Mouse (Mus musculus) spleen, adult 2 months (tissue): Measurements from ENCODE around the gene Pitpnm2.

Experiments used
- CTCF ChIP-seq: fragments of 200-500 bp; IDR thresholded peaks from 2 replicates; pipeline ENCODE4 v1.5.1; 2011; ENCODE audit warnings: mild to moderate bottlenecking, inconsistent platforms; ENCODE audit not compliant: insufficient read depth, insufficient read length, insufficient replicate concordance; ENCODE audit errors: extremely low read depth
- POLR2A ChIP-seq: fragments of 200-500 bp; IDR thresholded peaks from 2 replicates; pipeline ENCODE4 v1.6.1; 2011; ENCODE audit warnings: low read depth, low read length, inconsistent platforms

DNA sequence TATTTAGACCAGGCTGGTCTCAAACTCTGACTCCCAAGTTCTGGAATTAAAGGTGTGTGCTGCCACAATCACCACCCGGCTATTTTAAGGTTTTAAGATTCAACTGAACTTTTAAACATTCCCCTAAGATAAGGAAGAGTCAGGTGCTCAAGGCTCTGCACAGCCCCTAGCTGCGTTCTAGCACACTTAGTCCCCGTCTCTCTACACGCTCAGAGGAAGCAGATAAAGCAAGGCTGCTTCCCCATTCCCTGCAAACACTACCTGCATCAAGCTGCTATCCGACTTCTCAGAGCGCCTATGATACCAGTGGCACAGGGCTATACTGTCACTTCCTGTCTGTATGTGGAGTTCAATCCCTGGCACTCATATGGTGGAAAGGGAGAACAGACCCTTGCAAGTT lies 18.1 kb upstream of the Pitpnm2 start:
- no peak for TF ChIP-seq POLR2A
- no peak for TF ChIP-seq CTCF
